Mouse (Mus musculus): Measurements from ENCODE around the gene Acvr1.

Gene Acvr1

DNA sequence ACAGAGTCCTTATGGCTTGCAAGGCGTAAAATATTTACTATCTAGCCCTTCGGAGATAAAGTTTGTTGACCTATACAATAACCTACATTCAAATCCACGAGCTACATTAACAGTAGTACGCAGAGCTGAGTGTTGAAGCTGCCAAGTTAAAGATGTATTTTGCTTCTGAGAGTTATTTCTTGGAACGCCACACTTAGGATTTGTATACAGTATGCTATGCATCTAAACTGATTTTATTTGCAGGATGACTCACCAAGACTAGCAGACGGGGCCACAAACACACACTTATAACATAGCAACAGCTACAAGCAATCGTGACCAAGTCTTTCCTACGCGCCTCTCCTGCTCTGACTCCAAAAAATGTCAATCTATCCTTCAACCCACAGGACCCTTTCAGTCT is 46.2 kb downstream of the Acvr1 start:
- no peak for DNase-seq (ENCODE audit: low read depth, low spot score)

GRCm38 (mm10) chr2:58518517-58518916 is 48.4 kb downstream of the Acvr1 start:
- no peak for DNase-seq (ENCODE audit: low read depth, low spot score)

GRCm38 (mm10) chr2:58516920-58517319 is 50.0 kb downstream of the Acvr1 start:
- DNase-seq (ENCODE audit: low read depth, low spot score), result no peak

GRCm38 (mm10) chr2:58516000-58516399 is 51.0 kb downstream of the Acvr1 start:
- no peak for DNase-seq (ENCODE audit: low read depth, low spot score)

- no peak for DNase-seq (ENCODE audit: low read depth, low spot score)
Observed at GRCm38 (mm10) chr2:58514489-58514888, 52.5 kb downstream of the Acvr1 start.

DNA sequence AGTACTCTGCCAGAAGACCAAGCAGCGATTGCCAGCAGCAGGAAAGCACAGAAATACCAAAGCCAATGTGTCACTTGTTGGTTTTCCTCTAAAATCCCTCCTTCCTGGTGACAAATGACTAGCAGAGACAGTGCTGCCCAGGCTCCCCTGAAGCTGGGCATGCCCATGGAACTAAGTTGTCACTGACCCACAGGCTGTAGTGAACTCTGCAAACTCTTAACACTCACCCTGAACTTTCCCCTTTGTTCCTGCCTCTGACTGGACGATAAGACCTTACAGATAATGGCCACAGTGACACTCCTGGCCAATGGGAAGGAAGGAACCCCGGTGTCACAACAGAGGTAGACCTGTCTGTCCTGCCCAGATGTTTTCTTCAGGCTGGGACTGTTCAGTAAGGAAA is 53.7 kb downstream of the Acvr1 start:
- no peak for DNase-seq (ENCODE audit: low read depth, low spot score)

DNA sequence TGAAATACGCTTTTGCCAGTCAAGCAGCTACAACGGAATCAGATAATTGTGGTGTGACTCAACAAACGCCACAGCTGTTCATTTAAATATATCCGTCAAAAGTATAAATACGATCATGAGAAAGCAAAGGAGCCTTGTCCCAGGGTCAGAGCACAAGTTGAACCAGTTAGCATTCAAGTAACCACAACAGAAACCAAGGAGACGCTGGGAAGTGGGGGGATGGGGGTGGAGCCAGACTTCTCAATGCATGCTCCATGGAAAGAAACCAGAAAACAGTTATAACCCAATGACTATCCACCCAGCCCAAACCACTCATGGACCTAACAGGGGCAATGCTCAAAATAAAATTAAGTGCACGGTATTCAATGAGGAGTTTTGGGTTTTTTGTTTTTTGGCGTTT is 56.8 kb downstream of the Acvr1 start:
- no peak for DNase-seq (ENCODE audit: low read depth, low spot score)

- DNase-seq (ENCODE audit: low read depth, low spot score), result no peak
Observed at GRCm38 (mm10) chr2:58505306-58506090, 61.5 kb downstream of the Acvr1 start.

GRCm38 (mm10) chr2:58496647-58497410 is 70.1 kb downstream of the Acvr1 start:
- no peak for DNase-seq (ENCODE audit: low read depth, low spot score)

DNA sequence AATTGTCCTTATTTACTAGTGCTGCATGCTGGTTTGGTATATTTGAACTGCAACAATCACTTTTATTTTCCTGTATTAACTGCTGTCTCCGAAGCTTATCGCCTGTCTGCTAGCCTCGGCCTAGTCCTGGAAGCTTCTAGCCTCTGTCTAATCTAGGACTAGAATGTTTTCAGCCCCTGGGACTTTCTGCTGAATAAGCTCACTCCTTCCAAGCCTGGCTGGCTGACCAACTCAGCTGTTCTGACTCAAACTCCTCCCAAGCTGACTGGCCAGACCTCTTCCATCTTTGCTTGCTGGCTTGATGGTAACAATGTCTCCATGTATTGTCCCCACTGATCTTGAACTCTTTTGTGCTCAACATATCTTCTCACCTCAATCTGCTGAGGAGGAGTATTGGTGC is 71.7 kb downstream of the Acvr1 start:
- no peak for DNase-seq (ENCODE audit: low read depth, low spot score)

- no peak for DNase-seq (ENCODE audit: low read depth, low spot score)
Observed at GRCm38 (mm10) chr2:58493685-58494635, 73.0 kb downstream of the Acvr1 start.

DNA sequence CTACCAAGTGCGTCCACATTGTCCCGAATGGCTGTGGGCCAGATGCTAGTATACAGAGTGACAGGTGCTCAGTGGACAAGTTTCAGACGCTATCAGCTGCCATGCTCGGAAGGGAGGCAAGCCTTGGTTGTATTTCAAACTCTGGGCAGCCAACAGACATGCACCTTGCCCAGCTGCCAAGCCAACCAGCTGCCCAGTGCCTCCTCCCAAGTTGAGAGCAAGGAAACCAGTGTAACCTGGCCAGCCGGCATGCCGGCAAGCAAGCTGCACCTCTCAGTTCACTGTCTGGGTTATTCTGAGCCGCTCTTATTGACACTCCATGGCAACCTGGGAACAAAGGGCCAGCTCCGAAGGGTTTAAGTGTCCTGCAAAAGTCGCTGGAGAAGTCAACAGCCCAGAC is 77.7 kb downstream of the Acvr1 start:
- no peak for DNase-seq (ENCODE audit: low read depth, low spot score)

DNA sequence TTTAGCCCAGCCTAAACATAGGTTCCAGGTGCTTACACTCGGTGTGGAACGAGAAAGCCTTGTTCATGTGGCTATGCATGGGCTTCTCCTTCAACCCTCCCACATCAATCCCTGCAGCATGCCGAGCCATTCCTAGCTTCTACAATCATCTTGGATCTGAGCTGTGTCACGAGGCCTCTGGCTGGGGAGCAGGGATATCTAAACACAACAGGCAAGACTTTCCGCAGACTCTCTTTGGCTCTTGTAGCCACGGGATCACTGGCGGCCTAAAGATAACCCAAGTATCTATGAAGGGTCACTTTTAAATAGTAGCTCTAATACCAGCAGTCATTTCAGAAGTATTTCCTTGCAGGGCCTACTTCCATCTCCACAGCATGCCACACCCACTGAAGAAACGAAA is 78.6 kb downstream of the Acvr1 start:
- DNase-seq (ENCODE audit: low read depth, low spot score), result no peak

- DNase-seq (ENCODE audit: low read depth, low spot score), result no peak
Observed at GRCm38 (mm10) chr2:58487279-58487560, 79.7 kb downstream of the Acvr1 start.

- DNase-seq (ENCODE audit: low read depth, low spot score), result no peak
Observed at GRCm38 (mm10) chr2:58486441-58487278, 80.3 kb downstream of the Acvr1 start.

GRCm38 (mm10) chr2:58485683-58486082 is 81.3 kb downstream of the Acvr1 start:
- no peak for DNase-seq (ENCODE audit: low read depth, low spot score)

GRCm38 (mm10) chr2:58485152-58485551 is 81.8 kb downstream of the Acvr1 start:
- DNase-seq (ENCODE audit: low read depth, low spot score), result no peak

DNA sequence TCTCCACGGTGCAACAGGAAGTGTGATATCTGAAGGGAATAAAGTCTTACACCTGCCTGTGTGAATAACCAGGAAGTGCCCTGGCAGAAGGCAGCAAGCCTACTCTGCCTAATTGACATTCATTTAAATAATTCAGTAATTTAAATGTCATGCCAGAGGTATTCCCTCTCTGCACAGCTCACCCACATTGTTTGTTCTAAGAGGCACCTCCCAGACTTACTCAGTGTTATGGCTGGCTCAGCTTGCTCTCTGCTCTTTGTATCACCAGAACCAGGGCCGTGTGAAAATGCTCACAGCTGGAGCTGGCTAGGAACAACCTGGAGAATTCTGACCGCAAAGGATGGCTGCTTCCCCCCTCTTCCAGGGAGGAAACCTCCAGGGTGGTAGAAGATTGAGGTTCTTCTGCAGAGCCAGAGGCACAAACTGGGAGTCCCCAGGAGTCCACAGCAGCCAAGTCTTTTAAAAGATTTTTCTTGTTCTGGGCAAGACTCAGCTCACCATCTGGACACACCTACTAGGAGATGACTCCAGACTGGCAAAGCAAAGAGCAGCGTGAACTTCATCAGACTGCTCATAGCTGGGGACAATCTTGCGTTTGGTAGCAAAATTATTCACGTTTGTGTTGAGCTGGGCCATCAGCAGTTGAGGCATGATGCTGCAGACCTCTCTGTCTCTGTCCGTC is 82.5 kb downstream of the Acvr1 start:
- no peak for DNase-seq (ENCODE audit: low read depth, low spot score)

- DNase-seq (ENCODE audit: low read depth, low spot score), result no peak
Observed at GRCm38 (mm10) chr2:58481450-58482100, 85.4 kb downstream of the Acvr1 start.

GRCm38 (mm10) chr2:58480764-58481163 is 86.2 kb downstream of the Acvr1 start:
- no peak for DNase-seq (ENCODE audit: low read depth, low spot score)
